ENCODE assay signal across 8 mouse cellular contexts in the genomic region with DNA sequence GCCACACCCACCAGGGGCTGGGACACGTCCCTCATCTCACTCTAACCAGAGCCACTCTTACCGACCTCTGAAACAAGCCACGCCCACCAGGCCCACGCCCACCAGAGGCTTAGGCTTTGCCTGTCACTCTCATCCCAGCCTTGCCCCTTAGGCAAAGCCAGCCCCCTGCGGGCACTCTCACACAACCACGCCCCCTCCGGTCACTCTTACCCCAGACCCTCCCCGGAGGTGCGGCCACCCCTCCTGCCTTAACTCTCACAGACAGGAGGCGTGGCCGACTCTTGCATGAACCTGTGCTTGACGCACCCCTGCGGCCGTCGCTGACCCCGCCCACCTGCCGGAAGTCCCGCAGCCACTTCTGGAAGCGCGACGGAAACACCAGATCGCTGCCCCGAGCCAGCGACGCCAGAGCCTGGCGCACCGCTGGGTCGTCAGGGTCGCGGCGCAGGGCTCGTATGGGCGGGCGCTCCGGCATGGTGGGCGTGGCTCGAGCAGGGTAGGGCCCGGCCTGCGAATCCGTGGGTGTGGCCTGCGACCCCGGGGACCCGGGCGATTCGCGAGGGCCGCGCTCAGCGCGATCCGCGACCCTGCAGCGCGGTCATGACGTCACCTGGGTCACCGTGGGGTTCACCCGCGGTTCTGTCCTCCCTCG. TPM values are rescaled to one million over a fixed set of nuclear protein-coding genes. Genes with fewer than 3 reads are reported as not detected.
DNase-seq lines count a peak whose midpoint lies in the region; ATAC-seq and TF ChIP-seq lines count a peak whose summit lies in the region.

No protein-coding gene starts in this region.

- intact Hi-C loops in heart, postnatal 25 days (cut with DNase I): no loop called here

- H3K4me2 ChIP-seq in forebrain, embryonic 15.5 days (replicated peaks): peak overlapping the region; percentile 60
- H3K4me2 ChIP-seq in lung, embryonic 14.5 days: peak overlapping the region; percentile 69

- DNase-seq in ES-E14 (ENCODE audit: low read depth, low spot score): peak; percentile 91
- peak; percentile 97 for DNase-seq in cerebellum, adult 11-12 months
- peak; percentile 93 for DNase-seq in heart, postnatal 25 days (ENCODE audit: low spot score)
- DNase-seq in layer of hippocampus, adult 2 months (ENCODE audit: low spot score in 2 of 2): peak; percentile 87 to 92
- DNase-seq in lung, embryonic 14.5 days: peak; percentile 98
- DNase-seq in thymus, postnatal 0 days (ENCODE audit: low spot score): peak; percentile 96

- peak overlapping the region; percentile 68 to 77 for H3K4me3 ChIP-seq in ES-E14 (ENCODE audit: insufficient read depth in 1 of 2, low read depth in 1 of 2, low read length in 2 of 2, poor library complexity in 1 of 2, severe bottlenecking in 1 of 2)
- peak overlapping the region; percentile 95 for H3K4me3 ChIP-seq in forebrain, embryonic 15.5 days
- H3K4me3 ChIP-seq in layer of hippocampus, adult 2 months: peak overlapping the region; percentile 67
- peak overlapping the region; percentile 66 for H3K4me3 ChIP-seq in lung, embryonic 14.5 days (ENCODE audit: low read depth, low read length)
- H3K4me3 ChIP-seq in olfactory bulb, adult 2 months (ENCODE audit: insufficient read depth, low read depth, low read length): peak overlapping the region; percentile 79

- no peaks in the 10 kb centered on the region for H3K36me3 ChIP-seq in ES-E14 (ENCODE audit: control insufficient read depth, insufficient read depth, low read length, poor library complexity, severe bottlenecking)
- no peaks in the 10 kb centered on the region for H3K36me3 ChIP-seq in forebrain, embryonic 15.5 days
- no peaks in the 10 kb centered on the region for H3K36me3 ChIP-seq in lung, embryonic 14.5 days (ENCODE audit: insufficient read depth)

- peak; percentile 64 for ATAC-seq in forebrain, embryonic 15.5 days (replicated peaks)
- peak; percentile 76 for ATAC-seq in lung, embryonic 14.5 days (ENCODE audit: insufficient read depth)

- in situ Hi-C loops in ES-E14 (cut with MboI; ENCODE audit: low sequenced_read_pairs in 2 of 2, unreplicated experiment in 2 of 2): no loop called here

- no peaks in the 10 kb centered on the region for H3K9me3 ChIP-seq in ES-E14 (ENCODE audit: control insufficient read depth, insufficient read depth, low read depth, low read length)
- no peaks in the 10 kb centered on the region for H3K9me3 ChIP-seq in forebrain, embryonic 15.5 days
- no peaks in the 10 kb centered on the region for H3K9me3 ChIP-seq in lung, embryonic 14.5 days (ENCODE audit: low read depth, low read length)

- peak; percentile 33; the same call in 1 of the 2 replicates for TF ChIP-seq CTCF in layer of hippocampus, adult 2 months (conservative IDR thresholded peaks at IDR 0.05)
- peak; percentile 40 for TF ChIP-seq CTCF in lung, embryonic 14.5 days (IDR thresholded peaks at IDR 0.05; ENCODE audit: low read depth)
- TF ChIP-seq CTCF in olfactory bulb, adult 2 months (IDR thresholded peaks at IDR 0.05; ENCODE audit: insufficient read depth, low read depth, low read length): peak; percentile 23; the same call in 1 of the 2 replicates

- H3K4me1 ChIP-seq in ES-E14 (ENCODE audit: control insufficient read depth in 2 of 2, insufficient read depth in 2 of 2, low read length in 2 of 2, poor library complexity in 1 of 2): peaks cover 0 to 1% of the 10 kb centered on the region in 2 experiments; a peak in 1 of 4 replicates
- H3K4me1 ChIP-seq in forebrain, embryonic 15.5 days: no peaks in the 10 kb centered on the region
- no peaks in the 10 kb centered on the region for H3K4me1 ChIP-seq in lung, embryonic 14.5 days (ENCODE audit: insufficient read depth)
- H3K4me1 ChIP-seq in olfactory bulb, adult 2 months (ENCODE audit: control insufficient read depth, insufficient read depth, low read length): peaks cover 6% of the 10 kb centered on the region; the same call in 1 of the 2 replicates

- no peaks in the 10 kb centered on the region for H3K27me3 ChIP-seq in forebrain, embryonic 15.5 days
- H3K27me3 ChIP-seq in lung, embryonic 14.5 days (ENCODE audit: insufficient read depth, low read length): no peaks in the 10 kb centered on the region

- peak; percentile 64 for TF ChIP-seq POLR2A in olfactory bulb, adult 2 months (IDR thresholded peaks at IDR 0.05; ENCODE audit: insufficient read depth, low read depth, low read length)

- H3K9ac ChIP-seq in ES-E14 (ENCODE audit: insufficient read depth, low read depth, low read length, poor library complexity, severe bottlenecking): peak overlapping the region; percentile 88
- peak overlapping the region; percentile 77 for H3K9ac ChIP-seq in forebrain, embryonic 15.5 days (replicated peaks)
- peak overlapping the region; percentile 66 for H3K9ac ChIP-seq in lung, embryonic 14.5 days

- WGBS in forebrain, embryonic 15.5 days: under 1% methylated on average over 59 of the region's 59 CpGs
- WGBS in lung, embryonic 14.5 days: 1% methylated on average over 59 of the region's 59 CpGs
- under 1% methylated on average over 59 of the region's 59 CpGs for WGBS in olfactory bulb, adult 2 months

- H3K27ac ChIP-seq in ES-E14 (ENCODE audit: insufficient read depth, low read depth, low read length, poor library complexity, severe bottlenecking): peak overlapping the region; percentile 99
- H3K27ac ChIP-seq in forebrain, embryonic 15.5 days (replicated peaks): peak overlapping the region; percentile 99
- H3K27ac ChIP-seq in layer of hippocampus, adult 2 months: peak overlapping the region; percentile 97
- H3K27ac ChIP-seq in lung, embryonic 14.5 days (ENCODE audit: low read depth): peak overlapping the region; percentile 98
- H3K27ac ChIP-seq in olfactory bulb, adult 2 months (ENCODE audit: insufficient read depth, low read depth, low read length): peak overlapping the region; percentile 94

TF ChIP-seq in ES-E14, 5 proteins besides CTCF, POLR2A, EP300 and RAD21:
- no peak for TF ChIP-seq CHD2 (IDR thresholded peaks at IDR 0.05; ENCODE audit: low read depth, low read length)
- TF ChIP-seq MAFK (IDR thresholded peaks at IDR 0.05; ENCODE audit: insufficient read depth, low read depth, low read length): no peak
- TF ChIP-seq ZC3H11A (IDR thresholded peaks at IDR 0.05; ENCODE audit: borderline replicate concordance, low read depth, low read length): no peak
- peak; percentile 61; the same call in 1 of the 2 replicates for TF ChIP-seq HCFC1 (IDR thresholded peaks at IDR 0.05; ENCODE audit: borderline replicate concordance, insufficient read depth, low read length)
- TF ChIP-seq ZNF384 (IDR thresholded peaks at IDR 0.05; ENCODE audit: low read depth, low read length): no peak

RNA-seq across cellular contexts. Expression of a gene that starts 53.7 kb away (rescaled TPM):
- total RNA-seq in ES-E14 (2012; rRNA removed): 35.2 and 50.6 TPM in 2 replicates
- polyA plus RNA-seq in forebrain, embryonic 15.5 days (2015; fragmentation: Nextera tagmentation; extraction: Ambion mirVana): 166 and 167 TPM in 2 replicates
- 100 to 1,000 TPM in 1 of 2 experiments, 10 to 100 TPM in 1; 92.9 to 112 TPM for total RNA-seq in heart, postnatal 25 days (2021)
- 100 to 1,000 TPM in 1 of 2 experiments, 10 to 100 TPM in 1; 98.4 to 106 TPM for total RNA-seq in layer of hippocampus, adult 2 months (2021)
- polyA plus RNA-seq in lung, embryonic 14.5 days (2014; fragmentation: Nextera tagmentation; extraction: Ambion mirVana): 123 and 139 TPM in 2 replicates
- polyA plus RNA-seq in olfactory bulb, adult 2 months (2012; ENCODE audit: insufficient read depth, insufficient read length, low replicate concordance, missing spikeins): not detected in 2 replicates
- polyA plus RNA-seq in thymus, postnatal 0 days (2015; fragmentation: Nextera tagmentation; extraction: Ambion mirVana): 83.2 and 101 TPM in 2 replicates

Comparison
In these comparisons a context has a peak if more than half of its experiments do, and no peak if none do; other contexts are left out.
1. Peak in every context shown above with its lines: DNase-seq, ATAC-seq, H3K4me3 ChIP-seq and H3K27ac ChIP-seq.
2. RNA of a gene that starts 53.7 kb away (polyA plus RNA-seq): 166 to 167 TPM in forebrain, embryonic 15.5 days, 123 to 139 TPM in lung, embryonic 14.5 days and 83.2 to 101 TPM in thymus, postnatal 0 days; not detected in olfactory bulb, adult 2 months; every median in the first group is over 10 times any median in the second.